Mouse (Mus musculus) intestine, postnatal 0 days (tissue): ENCODE results near the gene Agrp. TPM values are rescaled to one million over a fixed set of nuclear protein-coding genes. Genes with fewer than 3 reads are reported as not detected.
A peak's percentile ranks its signal among the peaks of the same experiment; 100 is the strongest.

Experiments used
- ATAC-seq: fragments of 200-750 bp; cut with Nextera tagmentation; 2 replicates; pipeline ENCODE4 v1.8.0; 2017; ENCODE audit warnings: mild to moderate bottlenecking, moderate TSS enrichment, moderate library complexity
- H3K27ac ChIP-seq: fragments of 300-500 bp; sonication (generic); 2 replicates; pipeline ENCODE4 v1.5.1; 2014; ENCODE audit warnings: mild to moderate bottlenecking, low read depth, low read length, moderate library complexity
- H3K27me3 ChIP-seq: fragments of 300-500 bp; sonication (generic); replicated peaks from 2 replicates; pipeline ENCODE4 v1.6.1; 2014; ENCODE audit warnings: low read length, mixed read lengths; ENCODE audit not compliant: control insufficient read depth, insufficient read depth
- H3K36me3 ChIP-seq: fragments of 300-500 bp; sonication (generic); 2 replicates; pipeline ENCODE4 v1.6.1; 2014; ENCODE audit warnings: mild to moderate bottlenecking, moderate library complexity; ENCODE audit not compliant: control insufficient read depth, insufficient read depth
- H3K4me1 ChIP-seq: fragments of 300-500 bp; sonication (generic); replicated peaks from 2 replicates; pipeline ENCODE4 v1.6.1; 2014; ENCODE audit warnings: antibody characterized with exemption, low read length, mixed read lengths; ENCODE audit not compliant: control insufficient read depth, insufficient read depth
- H3K4me2 ChIP-seq: fragments of 300-500 bp; sonication (generic); replicated peaks from 2 replicates; pipeline ENCODE4 v1.6.1; 2014; ENCODE audit warnings: low read depth, mild to moderate bottlenecking, moderate library complexity
- H3K4me3 ChIP-seq: fragments of 300-500 bp; sonication (generic); 2 replicates; pipeline ENCODE4 v1.5.1; 2014; ENCODE audit warnings: low read depth, low read length
- H3K9ac ChIP-seq: fragments of 300-500 bp; sonication (generic); 2 replicates; pipeline ENCODE4 v1.6.1; 2014; ENCODE audit warnings: mild to moderate bottlenecking, low read depth, low read length
- H3K9me3 ChIP-seq: fragments of 300-500 bp; sonication (generic); 2 replicates; pipeline ENCODE4 v1.6.1; 2016; ENCODE audit warnings: mixed run types; ENCODE audit not compliant: control insufficient read depth
- CTCF ChIP-seq: sonication (generic); IDR thresholded peaks from 2 replicates; pipeline ENCODE4 v1.5.1; 2016; ENCODE audit warnings: low read depth, mild to moderate bottlenecking, control low read depth, antibody characterized with exemption, moderate library complexity
- WGBS: fragments of 180-500 bp; shearing (Covaris S2); extraction: QIAGEN DNeasy Blood & Tissue Kit; methylation state at CpG from one replicate; pipeline ENCODE4 v1.1.7; 2014; 5-methylcytosine and 5-hydroxymethylcytosine counted together
- polyA plus RNA-seq: library from polyadenylated mRNA; unstranded; fragments of >200 nt; fragmentation: Nextera tagmentation; extraction: Ambion mirVana; gene quantifications from 2 replicates; pipeline ENCODE4 v1.2.1, GENCODE M21; 2015

The Agrp gene
- 0.43 and 1.1 TPM in 2 replicates for polyA plus RNA-seq

DNA sequence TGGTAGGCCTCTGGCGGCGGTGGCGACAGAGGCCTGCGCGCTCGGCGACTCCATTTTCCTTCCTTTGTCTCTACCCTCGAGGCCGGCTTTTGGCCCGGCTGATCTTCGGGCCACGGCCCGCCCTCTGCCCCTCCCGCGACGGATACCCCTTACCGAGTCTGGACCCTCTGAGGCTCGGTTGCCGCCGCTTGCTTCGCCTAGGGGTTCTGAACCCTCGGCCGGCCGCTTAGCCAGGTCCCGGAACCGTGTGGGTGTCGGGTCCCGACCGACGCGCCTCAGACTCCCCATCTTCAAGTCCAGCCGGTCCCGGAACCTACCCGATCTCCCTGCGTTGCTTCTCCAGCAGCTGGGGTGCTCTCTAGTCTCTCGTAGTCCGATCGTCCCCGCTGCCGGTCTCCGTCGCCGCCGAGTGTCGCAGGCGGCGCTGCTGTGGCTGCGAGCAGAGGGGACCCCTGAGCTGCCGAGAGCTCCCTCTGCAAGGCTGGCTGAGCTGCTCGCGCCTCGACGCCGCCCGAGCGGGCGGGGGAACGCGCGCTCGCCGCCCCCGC, at the start of gene Agrp:
Gene Agrp, minus strand, starts transcription at position 431 of the 548 bp plus-strand sequence.
- Histone ChIP-seq H3K27me3 (no peaks in the 10 kb centered on the region), H3K4me3 (peak within 1 kb of the TSS; percentile 91), H3K36me3 (no peaks in the 10 kb centered on the region), H3K9me3 (no peaks in the 10 kb centered on the region), H3K4me2 (peak within 1 kb of the TSS; percentile 95), H3K9ac (peak within 1 kb of the TSS; percentile 96), H3K27ac (peak within 1 kb of the TSS; percentile 100), H3K4me1 (no peaks in the 10 kb centered on the region)
- TF ChIP-seq CTCF = peak; percentile 40; the same call in 1 of the 2 replicates
- ATAC-seq = peak; percentile 4
- WGBS = under 1% methylated on average over 61 of the region's 63 CpGs

GRCm38 (mm10) chr8:105686551-105686950, 49.4 kb upstream of the Agrp start:
- H3K9me3 ChIP-seq = no peaks in the 10 kb centered on the region
- H3K9ac ChIP-seq = no peak overlapping the region
- H3K4me1 ChIP-seq = no peaks in the 10 kb centered on the region
- WGBS = 67% methylated on average over 6 of the region's 6 CpGs
- no peak overlapping the region for H3K4me3 ChIP-seq
- no peaks in the 10 kb centered on the region for H3K27me3 ChIP-seq
- peaks cover 27% of the 10 kb centered on the region for H3K36me3 ChIP-seq
- no peak for TF ChIP-seq CTCF
- H3K27ac ChIP-seq = no peak overlapping the region
- no peak overlapping the region for H3K4me2 ChIP-seq
- ATAC-seq = no peak

GRCm38 (mm10) chr8:105685796-105686308, 48.7 kb upstream of the Agrp start, which contains the start of gene Carmil2:
Gene Carmil2 (plus strand): TSS chr8:105686274.
- Histone ChIP-seq H3K4me3 (no peak within 1 kb of the TSS), H3K36me3 (peaks cover 34% of the 10 kb centered on the region), H3K4me1 (no peaks in the 10 kb centered on the region), H3K4me2 (peak within 1 kb of the TSS; percentile 39), H3K9ac (no peak within 1 kb of the TSS; the same call in 1 of the 2 replicates), H3K9me3 (no peaks in the 10 kb centered on the region), H3K27ac (no peak within 1 kb of the TSS), H3K27me3 (no peaks in the 10 kb centered on the region)
- WGBS = 7% methylated on average over 26 of the region's 26 CpGs
- peak; percentile 88 for TF ChIP-seq CTCF
- peak; percentile 49 for ATAC-seq

- no peak overlapping the region for H3K4me3 ChIP-seq
- ATAC-seq = no peak
- H3K9ac ChIP-seq = no peak overlapping the region
- no peak overlapping the region for H3K4me2 ChIP-seq
- H3K27me3 ChIP-seq = no peaks in the 10 kb centered on the region
- H3K36me3 ChIP-seq = peaks cover 39% of the 10 kb centered on the region
- 71% methylated on average over 7 of the region's 7 CpGs for WGBS
- no peak for TF ChIP-seq CTCF
- no peak overlapping the region for H3K27ac ChIP-seq
- H3K9me3 ChIP-seq = no peaks in the 10 kb centered on the region
- H3K4me1 ChIP-seq = no peaks in the 10 kb centered on the region
Measured at GRCm38 (mm10) chr8:105685325-105685724, 48.1 kb upstream of the Agrp start.

GRCm38 (mm10) chr8:105677891-105678290, 40.7 kb upstream of the Agrp start:
- peaks cover 70% of the 10 kb centered on the region for H3K36me3 ChIP-seq
- no peak for ATAC-seq

DNA sequence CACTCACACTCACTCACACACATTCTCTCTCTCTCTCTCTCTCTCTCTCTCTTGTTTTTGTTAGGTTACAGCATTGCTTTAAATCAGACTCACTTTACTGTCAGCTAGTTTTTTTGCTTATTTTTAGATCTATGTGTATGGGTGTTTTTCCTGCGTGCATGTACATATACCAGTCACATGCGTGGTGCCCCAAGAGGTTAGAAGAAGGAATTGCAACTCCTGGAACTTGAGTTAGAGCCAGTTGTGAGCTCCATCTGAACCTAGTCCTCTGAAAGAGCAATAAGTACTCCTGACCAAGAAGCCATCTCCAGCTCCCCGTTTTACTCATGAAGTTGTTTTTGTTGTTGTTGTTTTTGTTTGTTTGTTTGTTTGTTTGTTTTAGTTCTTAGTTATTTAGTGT, 24.0 kb upstream of the Agrp start:
- Histone ChIP-seq H3K9me3 (no peaks in the 10 kb centered on the region), H3K27me3 (no peaks in the 10 kb centered on the region), H3K27ac (no peak overlapping the region), H3K4me1 (no peaks in the 10 kb centered on the region), H3K36me3 (peaks cover 32% of the 10 kb centered on the region), H3K4me3 (no peak overlapping the region), H3K9ac (no peak overlapping the region), H3K4me2 (no peak overlapping the region)
- no peak for ATAC-seq
- peak; percentile 69 for TF ChIP-seq CTCF
- 72% methylated on average over 3 of the region's 3 CpGs for WGBS

More at GRCm38 (mm10) chr8:105677891-105678290, 40.7 kb upstream of the Agrp start:
- Histone ChIP-seq H3K27me3 (no peaks in the 10 kb centered on the region), H3K27ac (no peak overlapping the region), H3K4me2 (no peak overlapping the region), H3K4me1 (no peaks in the 10 kb centered on the region), H3K9me3 (no peaks in the 10 kb centered on the region), H3K4me3 (no peak overlapping the region), H3K9ac (no peak overlapping the region)
- peak; percentile 40 for TF ChIP-seq CTCF
- WGBS = 73% methylated on average over 1 of the region's 1 CpGs
